Mouse (Mus musculus) layer of hippocampus, adult 2 months (tissue): ENCODE data around the gene Mcrip2. TPM values are rescaled to one million over a fixed set of nuclear protein-coding genes. Genes with fewer than 3 reads are reported as not detected.
A peak's percentile ranks its signal among the peaks of the same experiment; 100 is the strongest.

Experiments used
- DNase-seq, 2 experiments: peaks; one replicate each; pipeline ENCODE4 v3.0.0; 2022; ENCODE audit warnings: low spot score in 2 of 2
- H3K27ac ChIP-seq: fragments of 200-600 bp; 2 replicates; pipeline ENCODE4 v1.8.1; 2022
- H3K4me3 ChIP-seq: fragments of 200-600 bp; 2 replicates; pipeline ENCODE4 v1.8.1; 2022; ENCODE audit warnings: mild to moderate bottlenecking
- CTCF ChIP-seq: fragments of 200-600 bp; conservative IDR thresholded peaks from 2 replicates; pipeline ENCODE4 v1.8.1; 2022; ENCODE audit warnings: antibody characterized with exemption, mild to moderate bottlenecking, moderate library complexity
- total RNA-seq, 2 experiments: library from RNA; stranded (reverse); gene quantifications; 2 replicates each; pipeline ENCODE4 v1.2.3; 2021

The Mcrip2 gene
- total RNA-seq, 2 experiments from 2014 or later, result 20.9 to 21.6 TPM

GRCm38 (mm10) chr17:25893975-25894617 is 25.5 kb upstream of the Mcrip2 start:
- peak overlapping the region; percentile 75 for H3K27ac ChIP-seq
- peak; percentile 65 to 76 for DNase-seq
- TF ChIP-seq CTCF, result peak; percentile 99
- no peak overlapping the region for H3K4me3 ChIP-seq

GRCm38 (mm10) chr17:25888837-25889236 is 20.3 kb upstream of the Mcrip2 start:
- no peak for TF ChIP-seq CTCF
- Histone ChIP-seq H3K27ac (no peak overlapping the region), H3K4me3 (no peak overlapping the region)
- DNase-seq, result no peak

- no peak overlapping the region for H3K4me3 ChIP-seq
- TF ChIP-seq CTCF, result no peak
- no peak for DNase-seq
- peak overlapping the region; percentile 15; the same call in 1 of the 2 replicates for H3K27ac ChIP-seq
Measured at GRCm38 (mm10) chr17:25887467-25887866, 18.9 kb upstream of the Mcrip2 start.

- Histone ChIP-seq H3K4me3 (no peak overlapping the region), H3K27ac (no peak overlapping the region)
- no peak for TF ChIP-seq CTCF
- no peak for DNase-seq
Measured at GRCm38 (mm10) chr17:25886806-25887205, 18.2 kb upstream of the Mcrip2 start.

DNA sequence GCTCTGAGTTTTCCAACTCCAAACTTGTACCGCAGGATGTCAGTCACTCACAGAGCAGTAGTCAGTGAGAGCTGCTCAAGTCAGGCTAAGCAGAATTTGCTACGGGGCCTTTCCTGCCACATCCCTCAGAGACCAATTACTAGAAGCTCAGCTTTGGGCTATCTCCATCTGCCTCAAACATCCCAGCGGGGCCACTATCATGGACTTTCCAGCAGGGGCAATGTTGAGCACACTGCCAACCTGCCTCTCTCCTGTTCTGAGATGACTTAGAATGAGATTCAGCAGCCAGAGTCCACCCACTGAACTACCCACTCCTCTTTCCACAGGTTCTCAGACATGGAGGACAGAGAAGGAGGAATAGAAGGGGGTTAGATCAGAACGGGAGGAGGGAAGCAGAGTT is 17.1 kb upstream of the Mcrip2 start:
- H3K4me3 ChIP-seq, result no peak overlapping the region
- H3K27ac ChIP-seq, result no peak overlapping the region
- peak; percentile 75 for TF ChIP-seq CTCF
- no peak for DNase-seq

- no peak overlapping the region for H3K4me3 ChIP-seq
- H3K27ac ChIP-seq, result no peak overlapping the region
- DNase-seq, result no peak
- peak; percentile 54 for TF ChIP-seq CTCF
Measured at GRCm38 (mm10) chr17:25883824-25884223, 15.3 kb upstream of the Mcrip2 start.

- no peak for DNase-seq
- TF ChIP-seq CTCF, result no peak
- peak overlapping the region; percentile 43; the same call in 1 of the 2 replicates for H3K27ac ChIP-seq
- H3K4me3 ChIP-seq, result no peak overlapping the region
Measured at GRCm38 (mm10) chr17:25883268-25883667, 14.7 kb upstream of the Mcrip2 start.

- TF ChIP-seq CTCF, result peak; percentile 46
Measured at GRCm38 (mm10) chr17:25882306-25882705, 13.7 kb upstream of the Mcrip2 start.

GRCm38 (mm10) chr17:25881691-25882090 is 13.1 kb upstream of the Mcrip2 start:
- no peak for DNase-seq
- TF ChIP-seq CTCF, result no peak
- H3K4me3 ChIP-seq, result no peak overlapping the region
- H3K27ac ChIP-seq, result peak overlapping the region; percentile 67

More at GRCm38 (mm10) chr17:25882306-25882705, 13.7 kb upstream of the Mcrip2 start:
- Histone ChIP-seq H3K27ac (peak overlapping the region; percentile 67), H3K4me3 (no peak overlapping the region)
- DNase-seq, result no peak

GRCm38 (mm10) chr17:25880913-25881641 is 12.5 kb upstream of the Mcrip2 start:
- no peak for DNase-seq
- no peak overlapping the region for H3K4me3 ChIP-seq
- H3K27ac ChIP-seq, result peak overlapping the region; percentile 67
- no peak for TF ChIP-seq CTCF

DNA sequence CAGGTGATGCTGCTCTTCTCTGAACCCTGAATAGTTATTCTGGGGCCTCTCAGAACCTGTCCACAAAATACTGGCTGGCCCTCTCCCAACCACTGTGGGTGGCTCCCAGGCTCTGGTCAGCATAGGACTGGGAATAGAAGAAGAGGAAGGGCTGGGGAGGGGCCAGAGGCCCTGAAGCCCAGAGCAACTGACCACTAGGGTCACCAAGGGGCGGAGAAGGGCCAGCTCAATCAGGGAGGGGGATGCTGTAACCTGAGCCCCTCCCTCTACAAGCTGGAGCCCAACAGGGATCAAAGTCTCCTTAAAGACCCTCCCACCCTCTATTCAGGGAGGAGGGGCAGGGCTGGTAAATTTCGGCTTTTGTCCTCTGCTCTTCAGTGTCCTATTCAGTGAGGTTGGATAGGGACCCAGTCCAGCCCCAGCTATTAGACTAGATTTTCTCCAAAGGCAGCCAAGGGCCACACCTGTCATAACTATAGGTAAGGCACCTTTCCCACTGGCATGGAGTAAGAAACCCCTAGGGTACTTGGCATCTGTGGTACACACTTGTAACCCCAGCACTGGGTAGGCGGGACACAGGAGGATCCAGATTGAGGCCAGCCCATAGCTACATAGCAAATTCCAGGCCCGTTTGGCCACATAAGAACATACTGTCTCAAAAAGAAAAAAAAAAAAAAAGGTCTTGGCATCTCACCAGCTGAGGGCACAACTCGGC is 11.8 kb upstream of the Mcrip2 start, which contains the start of gene Wfikkn1:
Gene Wfikkn1, minus strand, starts transcription at position 663 of the 715 bp plus-strand sequence.
- Histone ChIP-seq H3K4me3 (no peak within 1 kb of the TSS), H3K27ac (peak within 1 kb of the TSS; percentile 67)
- DNase-seq, result no peak
- TF ChIP-seq CTCF, result no peak

DNA sequence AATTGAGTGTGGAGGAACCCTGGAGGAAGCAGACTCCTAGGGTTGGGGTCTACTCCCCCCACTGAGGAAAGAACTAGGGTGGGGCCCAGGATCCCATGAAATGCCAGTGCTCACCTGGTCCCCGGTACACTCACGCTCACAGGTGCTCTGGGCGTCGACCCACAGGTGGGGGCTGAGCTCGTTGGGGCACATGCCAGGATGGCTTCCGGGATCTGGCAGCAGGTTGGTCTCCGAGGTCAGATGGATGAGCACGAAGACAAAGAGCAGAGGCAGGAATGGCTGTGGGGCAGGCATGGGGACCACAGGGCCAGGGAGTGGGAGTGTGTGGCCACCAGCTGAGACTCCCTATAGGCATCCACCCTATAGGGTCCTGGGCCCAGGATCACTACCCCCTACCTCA is 11.2 kb upstream of the Mcrip2 start:
- DNase-seq, result no peak
- Histone ChIP-seq H3K27ac (peak overlapping the region; percentile 67; the same call in 1 of the 2 replicates), H3K4me3 (no peak overlapping the region)
- TF ChIP-seq CTCF, result no peak

GRCm38 (mm10) chr17:25879261-25879660 is 10.7 kb upstream of the Mcrip2 start:
- no peak overlapping the region for H3K4me3 ChIP-seq
- peak; percentile 83 for TF ChIP-seq CTCF
- no peak overlapping the region for H3K27ac ChIP-seq
- DNase-seq, result no peak
